Mouse (Mus musculus): ENCODE measurements around the gene Arhgef7. TPM values are rescaled to one million over a fixed set of nuclear protein-coding genes. Genes with fewer than 3 reads are reported as not detected.

Arhgef7 gene
- polyA plus RNA-seq, 1 experiment from 2014 or later: 27.3 TPM

- TF ChIP-seq CTCF (IDR thresholded peaks at IDR 0.05; ENCODE audit: low read depth): no peak
- H3K27ac ChIP-seq: no peak within 1 kb of the TSS
- no peak for DNase-seq (ENCODE audit: low spot score)
- no peak within 1 kb of the TSS for H3K9ac ChIP-seq (ENCODE audit: low read depth, low read length)
- ATAC-seq (replicated peaks; ENCODE audit: low FRiP score, low read depth): no peak
- peak within 1 kb of the TSS; percentile 41; the same call in 1 of the 2 replicates for H3K4me2 ChIP-seq (ENCODE audit: low read length)
- no peak within 1 kb of the TSS; the same call in 1 of the 2 replicates for H3K4me3 ChIP-seq (replicated peaks; ENCODE audit: low read depth, low read length)
- H3K36me3 ChIP-seq (ENCODE audit: insufficient read depth, low read length): no peaks in the 10 kb centered on the region
- H3K27me3 ChIP-seq (ENCODE audit: insufficient read depth, low read length): no peaks in the 10 kb centered on the region
- no peaks in the 10 kb centered on the region for H3K9me3 ChIP-seq (replicated peaks; ENCODE audit: low read length)
- 0 out of 2 replicates have a peak, but pooled peaks cover 3% of the 10 kb centered on the region for H3K4me1 ChIP-seq (replicated peaks; ENCODE audit: insufficient read depth, low read length)
- WGBS: 52% methylated on average over 6 of the region's 6 CpGs
Observed at GRCm38 (mm10) chr8:11701033-11701362, 26.5 kb upstream of the Arhgef7 start, which contains the start of gene 1700016D06Rik. TSS of gene 1700016D06Rik (minus strand) at chr8:11701063.

- Histone ChIP-seq H3K9ac (ENCODE audit: low read depth, low read length) (no peak overlapping the region), H3K9me3 (replicated peaks; ENCODE audit: low read length) (no peaks in the 10 kb centered on the region), H3K4me3 (replicated peaks; ENCODE audit: low read depth, low read length) (no peak overlapping the region), H3K4me2 (ENCODE audit: low read length) (no peak overlapping the region), H3K27ac (no peak overlapping the region), H3K27me3 (ENCODE audit: insufficient read depth, low read length) (no peaks in the 10 kb centered on the region), H3K4me1 (replicated peaks; ENCODE audit: insufficient read depth, low read length) (0 out of 2 replicates have a peak, but pooled peaks cover 3% of the 10 kb centered on the region), H3K36me3 (ENCODE audit: insufficient read depth, low read length) (no peaks in the 10 kb centered on the region)
- TF ChIP-seq CTCF (IDR thresholded peaks at IDR 0.05; ENCODE audit: low read depth): no peak
- no peak for DNase-seq (ENCODE audit: low spot score)
- no peak for ATAC-seq (replicated peaks; ENCODE audit: low FRiP score, low read depth)
- 74% methylated on average over 6 of the region's 6 CpGs for WGBS
Observed at GRCm38 (mm10) chr8:11701428-11701827, 26.1 kb upstream of the Arhgef7 start.

GRCm38 (mm10) chr8:11703789-11704188 is 23.7 kb upstream of the Arhgef7 start:
- H3K4me1 ChIP-seq (replicated peaks; ENCODE audit: insufficient read depth, low read length): 0 out of 2 replicates have a peak, but pooled peaks cover 3% of the 10 kb centered on the region
- no peak for DNase-seq (ENCODE audit: low spot score)
- H3K9ac ChIP-seq (ENCODE audit: low read depth, low read length): no peak overlapping the region
- H3K4me2 ChIP-seq (ENCODE audit: low read length): no peak overlapping the region
- no peaks in the 10 kb centered on the region for H3K9me3 ChIP-seq (replicated peaks; ENCODE audit: low read length)
- ATAC-seq (replicated peaks; ENCODE audit: low FRiP score, low read depth): no peak
- no peaks in the 10 kb centered on the region for H3K27me3 ChIP-seq (ENCODE audit: insufficient read depth, low read length)
- no peak for TF ChIP-seq CTCF (IDR thresholded peaks at IDR 0.05; ENCODE audit: low read depth)
- no peak overlapping the region for H3K27ac ChIP-seq
- WGBS: 93% methylated on average over 5 of the region's 5 CpGs
- H3K36me3 ChIP-seq (ENCODE audit: insufficient read depth, low read length): no peaks in the 10 kb centered on the region
- no peak overlapping the region for H3K4me3 ChIP-seq (replicated peaks; ENCODE audit: low read depth, low read length)

GRCm38 (mm10) chr8:11704716-11705420 is 22.7 kb upstream of the Arhgef7 start:
- DNase-seq (ENCODE audit: low spot score) (no peak), ATAC-seq (replicated peaks; ENCODE audit: low FRiP score, low read depth) (no peak)
- 0 out of 2 replicates have a peak, but pooled peaks cover 3% of the 10 kb centered on the region for H3K4me1 ChIP-seq (replicated peaks; ENCODE audit: insufficient read depth, low read length)
- no peaks in the 10 kb centered on the region for H3K27me3 ChIP-seq (ENCODE audit: insufficient read depth, low read length)
- H3K4me3 ChIP-seq (replicated peaks; ENCODE audit: low read depth, low read length): no peak overlapping the region
- no peaks in the 10 kb centered on the region for H3K9me3 ChIP-seq (replicated peaks; ENCODE audit: low read length)
- H3K4me2 ChIP-seq (ENCODE audit: low read length): no peak overlapping the region
- TF ChIP-seq CTCF (IDR thresholded peaks at IDR 0.05; ENCODE audit: low read depth): no peak
- 62% methylated on average over 6 of the region's 6 CpGs for WGBS
- H3K36me3 ChIP-seq (ENCODE audit: insufficient read depth, low read length): no peaks in the 10 kb centered on the region
- no peak overlapping the region for H3K27ac ChIP-seq
- H3K9ac ChIP-seq (ENCODE audit: low read depth, low read length): no peak overlapping the region

GRCm38 (mm10) chr8:11705818-11706217 is 21.7 kb upstream of the Arhgef7 start:
- H3K27ac ChIP-seq: no peak overlapping the region
- 60% methylated on average over 12 of the region's 12 CpGs for WGBS
- no peak overlapping the region for H3K4me2 ChIP-seq (ENCODE audit: low read length)
- no peak overlapping the region for H3K9ac ChIP-seq (ENCODE audit: low read depth, low read length)
- no peak overlapping the region for H3K4me3 ChIP-seq (replicated peaks; ENCODE audit: low read depth, low read length)
- ATAC-seq (replicated peaks; ENCODE audit: low FRiP score, low read depth): no peak
- TF ChIP-seq CTCF (IDR thresholded peaks at IDR 0.05; ENCODE audit: low read depth): no peak
- peak; percentile 50 for DNase-seq (ENCODE audit: low spot score)
- H3K36me3 ChIP-seq (ENCODE audit: insufficient read depth, low read length): no peaks in the 10 kb centered on the region
- no peaks in the 10 kb centered on the region for H3K9me3 ChIP-seq (replicated peaks; ENCODE audit: low read length)
- H3K4me1 ChIP-seq (replicated peaks; ENCODE audit: insufficient read depth, low read length): 0 out of 2 replicates have a peak, but pooled peaks cover 2% of the 10 kb centered on the region
- H3K27me3 ChIP-seq (ENCODE audit: insufficient read depth, low read length): no peaks in the 10 kb centered on the region

- Histone ChIP-seq H3K27me3 (ENCODE audit: insufficient read depth, low read length) (no peaks in the 10 kb centered on the region), H3K36me3 (ENCODE audit: insufficient read depth, low read length) (no peaks in the 10 kb centered on the region), H3K4me3 (replicated peaks; ENCODE audit: low read depth, low read length) (no peak overlapping the region), H3K9ac (ENCODE audit: low read depth, low read length) (no peak overlapping the region), H3K27ac (no peak overlapping the region), H3K4me2 (ENCODE audit: low read length) (no peak overlapping the region), H3K4me1 (replicated peaks; ENCODE audit: insufficient read depth, low read length) (no peaks in the 10 kb centered on the region), H3K9me3 (replicated peaks; ENCODE audit: low read length) (no peaks in the 10 kb centered on the region)
- ATAC-seq (replicated peaks; ENCODE audit: low FRiP score, low read depth) (no peak), DNase-seq (ENCODE audit: low spot score) (no peak)
- 39% methylated on average over 3 of the region's 3 CpGs for WGBS
- no peak for TF ChIP-seq CTCF (IDR thresholded peaks at IDR 0.05; ENCODE audit: low read depth)
Observed at GRCm38 (mm10) chr8:11707701-11708100, 19.8 kb upstream of the Arhgef7 start.

Measured in kidney, postnatal 0 days (tissue).